Mouse (Mus musculus) retina, postnatal 7 days (tissue): Measurements from ENCODE around the gene E2f3.

Experiments used
- DNase-seq: peaks from one replicate; pipeline ENCODE4 v3.0.0-alpha.2; 2012; ENCODE audit warnings: low read depth, low spot score

E2f3 gene

DNA sequence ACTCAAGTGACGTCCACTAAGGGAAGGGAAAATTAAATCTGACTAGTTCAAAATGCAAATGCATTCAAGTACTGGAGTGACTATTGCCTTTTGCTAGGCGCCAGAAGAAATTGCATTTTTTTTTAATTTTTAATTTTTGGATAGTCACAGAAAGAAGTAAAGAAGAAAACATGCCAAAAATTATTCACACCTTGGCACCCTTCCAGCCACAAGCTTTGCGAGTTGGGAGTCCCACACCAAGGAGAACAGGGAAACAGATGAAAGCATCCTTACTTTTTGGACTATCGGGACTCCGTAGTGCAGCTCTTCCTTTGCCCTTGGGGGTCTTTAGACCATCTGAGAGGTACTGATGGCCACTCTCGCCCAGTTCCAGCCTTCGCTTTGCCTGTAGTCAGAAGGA lies 66.0 kb downstream of the E2f3 start:
- DNase-seq: no peak

DNA sequence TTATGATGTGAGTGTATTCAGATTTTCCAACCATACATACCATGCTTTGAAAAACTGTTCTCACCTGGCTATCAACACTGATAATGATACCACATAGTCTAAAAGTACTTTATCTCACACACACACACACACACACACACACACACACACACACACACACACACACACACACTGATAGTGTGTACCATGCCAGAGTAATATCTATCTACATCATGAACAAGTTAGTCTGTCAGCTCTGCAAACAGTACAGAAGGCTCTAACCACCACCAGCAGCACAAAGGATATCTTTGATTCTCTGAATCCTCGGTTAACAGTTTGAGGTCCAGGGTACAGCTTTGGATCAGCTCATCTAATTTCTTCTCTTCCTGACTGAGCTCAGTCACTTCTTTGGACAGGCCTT lies 69.3 kb downstream of the E2f3 start:
- DNase-seq: no peak

DNA sequence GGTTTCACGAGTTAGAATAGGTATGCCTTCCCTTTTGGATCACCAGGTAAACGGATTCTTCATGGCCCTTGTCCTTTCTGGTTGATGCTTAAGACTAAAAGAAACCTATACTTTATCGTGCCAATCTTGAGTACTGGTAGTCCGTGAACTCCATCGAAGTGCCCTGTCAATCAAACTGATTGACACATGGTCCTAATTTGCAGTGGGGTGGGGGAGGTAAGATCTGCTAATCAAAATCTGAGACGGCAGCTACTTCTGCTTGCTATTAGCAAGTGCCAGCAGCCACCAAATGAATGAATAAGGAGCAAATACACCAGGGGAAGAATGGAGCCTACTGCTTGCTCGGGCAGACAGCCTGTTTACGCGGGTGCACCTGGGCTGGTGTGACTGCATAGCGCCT lies 72.3 kb downstream of the E2f3 start:
- DNase-seq: no peak

GRCm38 (mm10) chr13:29913061-29913460 lies 72.8 kb downstream of the E2f3 start:
- no peak for DNase-seq

DNA sequence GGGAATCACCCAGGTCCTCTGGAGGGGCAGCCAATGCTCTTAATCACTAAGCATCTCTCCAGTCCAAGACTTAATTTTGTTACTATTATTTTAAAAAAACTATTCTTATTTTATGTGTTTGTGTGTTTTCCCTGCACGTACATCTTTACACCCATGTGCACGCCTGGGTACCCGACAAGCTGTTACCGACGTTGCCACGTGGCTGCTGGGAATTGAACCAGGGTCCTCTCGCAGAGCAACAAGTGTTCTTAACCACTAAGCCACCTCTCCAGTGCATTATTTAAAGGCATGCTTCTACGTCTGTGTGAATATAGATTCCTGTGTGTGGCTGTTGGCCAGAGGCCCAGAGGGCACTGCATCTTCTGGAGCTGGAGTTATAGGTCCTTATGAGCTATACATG lies 73.6 kb downstream of the E2f3 start:
- DNase-seq: no peak

GRCm38 (mm10) chr13:29911141-29911540 lies 74.7 kb downstream of the E2f3 start:
- DNase-seq: no peak

DNA sequence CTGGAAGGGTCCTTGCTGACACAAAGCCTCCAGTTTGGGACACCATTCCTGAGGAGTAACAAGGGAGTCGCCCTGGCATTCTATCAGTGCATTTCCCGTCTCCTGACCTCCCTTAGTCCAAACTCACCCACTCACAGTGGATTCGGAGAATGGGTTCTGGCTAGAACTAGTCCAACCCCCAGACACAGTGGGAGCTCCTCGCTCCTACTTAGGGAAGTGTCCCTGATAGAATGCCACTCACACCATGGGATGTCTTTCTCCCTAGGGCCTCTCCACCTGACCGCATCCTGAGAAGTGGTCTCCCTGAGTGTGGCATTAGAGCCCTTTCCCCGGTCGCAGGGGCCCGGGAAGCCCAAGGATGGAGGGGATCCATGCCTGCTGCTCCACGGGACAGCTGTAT lies 77.4 kb downstream of the E2f3 start:
- no peak for DNase-seq

DNA sequence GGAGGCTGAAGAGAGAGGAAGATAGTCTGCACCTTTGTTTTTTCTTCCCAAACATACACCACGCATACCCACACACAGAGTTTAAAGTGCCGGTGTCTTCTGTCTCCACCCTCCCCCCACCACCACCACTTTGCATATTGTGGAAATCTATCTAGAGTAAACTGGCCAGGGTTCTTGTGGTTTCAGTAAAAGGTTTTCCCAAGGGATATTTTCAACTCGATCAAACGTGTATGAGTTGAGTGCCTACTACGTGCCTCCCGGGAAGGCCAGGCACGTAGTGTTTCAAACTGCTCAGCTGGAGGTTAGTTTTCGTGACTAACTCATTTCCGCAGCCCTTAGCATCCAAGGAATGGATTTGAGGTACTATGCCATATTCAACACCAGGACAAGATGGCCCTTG lies 77.9 kb downstream of the E2f3 start:
- DNase-seq: no peak

DNA sequence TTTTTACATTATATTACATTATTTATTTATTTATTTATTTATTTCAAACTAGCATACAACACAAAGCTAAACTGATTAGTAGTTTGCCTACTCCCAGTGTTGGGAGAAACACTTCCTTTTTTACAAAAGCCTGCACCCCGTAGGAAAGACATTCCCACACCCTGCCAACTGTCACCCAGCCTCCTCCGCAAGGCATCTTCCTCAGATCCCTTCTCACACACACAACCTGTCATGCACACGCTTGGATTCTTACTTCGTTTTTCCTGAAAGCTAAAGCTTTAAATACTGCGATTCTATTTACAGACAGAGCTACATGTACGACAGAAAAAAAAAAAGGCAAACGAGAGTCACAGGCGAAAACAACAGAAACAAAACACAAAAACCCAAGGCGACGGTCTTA lies 79.1 kb downstream of the E2f3 start:
- no peak for DNase-seq

DNA sequence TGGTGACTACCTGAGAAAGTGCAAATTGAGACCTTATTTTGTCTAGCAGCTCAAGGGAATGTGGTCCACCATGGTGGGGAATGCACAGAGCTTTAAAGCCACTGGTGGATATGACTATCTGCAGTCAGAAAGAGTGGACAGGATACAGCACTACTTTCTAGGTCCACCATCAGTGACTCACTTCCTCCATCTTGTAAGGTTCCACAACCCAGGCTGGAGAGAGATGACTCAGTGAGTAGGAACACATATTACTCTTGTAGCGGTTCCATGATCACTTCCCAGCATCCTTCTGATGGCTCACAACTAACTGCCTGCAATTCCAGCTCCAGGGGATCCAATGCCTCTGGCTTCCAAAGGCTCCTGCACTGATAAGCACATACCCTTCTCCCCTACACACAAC lies 82.5 kb downstream of the E2f3 start:
- no peak for DNase-seq

GRCm38 (mm10) chr13:29902676-29903075 lies 83.2 kb downstream of the E2f3 start:
- no peak for DNase-seq

- DNase-seq: no peak
Measured at GRCm38 (mm10) chr13:29901641-29902040, 84.2 kb downstream of the E2f3 start.

DNA sequence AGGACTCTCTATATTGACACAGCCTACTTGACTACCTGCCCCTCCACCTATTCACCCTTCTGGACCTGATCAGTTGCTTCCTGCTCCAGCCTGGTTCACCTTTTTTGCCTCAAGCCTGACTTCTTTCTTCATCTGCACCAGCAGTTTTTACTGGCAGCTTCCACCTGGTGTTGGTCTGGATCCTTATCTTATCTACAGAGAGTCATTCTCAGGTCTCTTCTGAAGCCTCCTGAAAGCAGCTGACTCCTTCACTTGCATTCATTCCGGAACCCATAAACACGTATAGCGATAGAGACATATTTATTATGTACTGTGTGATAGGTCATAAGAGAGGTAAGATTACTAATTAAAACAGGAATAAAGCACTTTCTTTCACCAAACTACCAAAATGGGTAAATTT lies 119.1 kb downstream of the E2f3 start:
- no peak for DNase-seq

- DNase-seq: no peak
Measured at GRCm38 (mm10) chr13:29864331-29864730, 121.5 kb downstream of the E2f3 start.

GRCm38 (mm10) chr13:29860087-29860486 lies 125.8 kb downstream of the E2f3 start:
- DNase-seq: no peak

- DNase-seq: no peak
Measured at GRCm38 (mm10) chr13:29857436-29857835, 128.4 kb downstream of the E2f3 start.
